Mouse (Mus musculus): ENCODE data around the gene Eif1ad. TPM values are rescaled to one million over a fixed set of nuclear protein-coding genes. Genes with fewer than 3 reads are reported as not detected.

Gene Eif1ad
- polyA plus RNA-seq (2021), result 36.7 TPM

DNA sequence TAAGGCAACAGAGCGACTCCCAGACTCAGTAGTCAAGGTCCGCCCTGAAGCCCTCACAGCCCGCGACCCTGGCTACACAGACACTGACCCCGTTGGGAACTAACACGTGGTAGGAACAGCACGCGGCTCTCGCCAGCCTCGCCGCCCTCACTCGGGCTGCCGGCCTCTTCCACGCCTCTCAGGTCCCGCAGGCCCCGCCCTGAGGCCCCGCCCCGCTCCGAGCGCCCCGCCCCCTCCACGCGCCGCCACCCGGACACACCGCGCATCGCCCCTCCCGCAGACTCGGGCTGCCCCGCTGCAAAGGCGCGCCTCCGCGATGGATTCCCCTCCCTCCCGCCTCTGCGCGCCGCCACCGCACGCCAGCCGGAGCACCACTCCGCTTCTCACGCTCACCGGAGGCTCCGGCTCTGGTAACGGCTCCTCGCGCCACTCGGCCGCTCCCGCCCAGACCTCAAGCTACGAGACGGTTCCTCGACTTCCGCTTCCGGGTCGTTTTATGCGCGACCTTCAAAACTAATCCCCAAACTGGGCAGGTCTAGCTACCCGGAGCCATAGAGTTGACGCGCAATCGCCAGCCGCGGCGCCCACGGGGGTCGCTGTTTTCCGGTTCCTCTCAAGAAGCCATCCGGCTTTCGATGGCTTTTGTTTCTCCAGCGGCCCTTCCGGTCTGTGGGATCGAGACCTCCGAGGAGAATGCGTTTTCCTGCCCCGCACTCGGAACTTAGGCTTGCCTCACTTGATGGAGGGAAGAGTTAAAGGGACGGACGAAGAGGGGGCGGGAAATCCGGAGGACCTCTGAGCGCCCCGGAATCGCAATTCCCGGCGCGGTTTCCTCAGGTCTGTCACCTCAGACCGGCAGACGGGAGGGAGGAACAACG is at the start of gene Eif1ad:
Eif1ad (plus strand) TSS at position 567 of the 878 bp plus-strand sequence.
- CTCF ChIA-PET, result interaction anchor here (1.0 to 1.5 kb wide), 2 partner anchors 28 to 63 kb away, joined by 4 read pairs; no protein-coding TSS in a partner anchor
- DNase-seq (ENCODE audit: low read depth, low spot score) (peak; percentile 86), ATAC-seq (peak; percentile 75)
- in situ Hi-C loops (cut with MboI; ENCODE audit: low pct_unique_long_range_greater_than_20kb), result no loop called here
- TF ChIP-seq CTCF (IDR thresholded peaks at IDR 0.05), result no peak
- no peaks in the 10 kb centered on the region for H3K27me3 ChIP-seq
- POLR2A ChIA-PET, result interaction anchor here (0.7 to 2.5 kb wide), 9 partner anchors 17 to 316 kb away, joined by 3 to 10 read pairs (median 5); partner anchors contain the start of genes AI837181 and Drap1

DNA sequence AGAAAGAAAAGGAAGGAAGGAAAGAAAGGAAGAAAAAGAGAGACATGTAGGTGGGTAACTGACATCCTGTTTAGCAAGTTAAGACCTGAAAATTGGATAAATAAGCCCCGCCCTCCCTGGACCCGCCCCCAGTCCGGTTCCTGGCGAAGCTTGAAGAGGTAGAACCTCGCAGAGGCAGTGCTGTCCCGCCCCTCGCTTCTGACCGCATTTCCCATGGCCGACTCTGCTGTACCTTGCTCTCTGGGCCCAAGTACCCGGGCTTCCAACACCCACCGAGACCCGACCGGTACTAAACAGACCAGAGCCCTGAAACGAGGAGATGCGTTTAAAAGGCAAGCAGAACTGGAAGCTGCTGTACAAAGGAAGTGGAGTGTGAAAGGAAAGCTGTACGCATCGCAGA is 42.7 kb upstream of the Eif1ad start:
- in situ Hi-C loops (cut with MboI; ENCODE audit: low pct_unique_long_range_greater_than_20kb), result no loop called here
- DNase-seq (ENCODE audit: low read depth, low spot score) (no peak), ATAC-seq (no peak)
- TF ChIP-seq CTCF (IDR thresholded peaks at IDR 0.05), result no peak
- CTCF ChIA-PET, result no interaction called here
- POLR2A ChIA-PET, result interaction anchor here (0.9 kb wide), 1 partner anchor 24 kb away, joined by 3 read pairs; no protein-coding TSS in a partner anchor
- H3K27me3 ChIP-seq, result peaks cover 5% of the 10 kb centered on the region

- peaks cover 5% of the 10 kb centered on the region for H3K27me3 ChIP-seq
- DNase-seq (ENCODE audit: low read depth, low spot score) (no peak), ATAC-seq (no peak)
- in situ Hi-C loops (cut with MboI; ENCODE audit: low pct_unique_long_range_greater_than_20kb), result no loop called here
- ChIA-PET CTCF (interaction anchor here (1.0 kb wide), 1 partner anchor 119 kb away, joined by 3 read pairs; no protein-coding TSS in a partner anchor), POLR2A (no interaction called here)
- TF ChIP-seq CTCF (IDR thresholded peaks at IDR 0.05), result no peak
These were observed 38.6 kb upstream of the Eif1ad start for GRCm38 (mm10) chr19:5327970-5328369.

GRCm38 (mm10) chr19:5334741-5335140 is 31.8 kb upstream of the Eif1ad start:
- H3K27me3 ChIP-seq, result no peaks in the 10 kb centered on the region
- in situ Hi-C loops (cut with MboI; ENCODE audit: low pct_unique_long_range_greater_than_20kb), result no loop called here
- CTCF ChIA-PET, result interaction anchor here (1.0 to 1.3 kb wide), 2 partner anchors 14 to 154 kb away, joined by 3 to 4 read pairs; partner anchors contain the start of gene Mus81
- POLR2A ChIA-PET, result no interaction called here
- no peak for TF ChIP-seq CTCF (IDR thresholded peaks at IDR 0.05)
- no peak for ATAC-seq
- DNase-seq (ENCODE audit: low read depth, low spot score), result no peak

DNA sequence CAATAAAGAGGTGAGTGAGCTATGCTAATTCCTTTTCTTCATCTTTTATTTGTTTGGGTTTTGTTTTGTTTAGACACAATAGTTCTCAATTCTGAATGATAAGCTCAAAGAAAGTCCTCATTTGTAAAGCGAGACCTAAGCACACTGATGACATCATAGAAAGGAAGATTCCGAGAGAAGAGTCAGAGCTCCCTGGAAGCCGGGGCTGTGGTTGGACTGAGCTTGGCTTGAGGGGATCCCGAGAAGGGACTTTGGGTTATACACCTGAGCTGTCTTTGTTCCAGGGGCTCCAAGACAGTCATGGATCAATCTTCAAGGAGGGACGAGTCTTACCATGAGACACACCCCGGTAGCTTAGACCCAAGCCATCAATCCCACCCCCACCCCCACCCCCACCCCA is 31.1 kb upstream of the Eif1ad start, which contains the start of gene Catsper1:
Catsper1 (plus strand) TSS at position 301 of the 400 bp plus-strand sequence.
- no peak for TF ChIP-seq CTCF (IDR thresholded peaks at IDR 0.05)
- in situ Hi-C loops (cut with MboI; ENCODE audit: low pct_unique_long_range_greater_than_20kb), result no loop called here
- ATAC-seq (no peak), DNase-seq (ENCODE audit: low read depth, low spot score) (no peak)
- POLR2A ChIA-PET, result no interaction called here
- CTCF ChIA-PET, result interaction anchor here (1.0 to 1.3 kb wide), 2 partner anchors 14 to 153 kb away, joined by 3 to 4 read pairs; partner anchors contain the start of gene Mus81
- H3K27me3 ChIP-seq, result no peaks in the 10 kb centered on the region

DNA sequence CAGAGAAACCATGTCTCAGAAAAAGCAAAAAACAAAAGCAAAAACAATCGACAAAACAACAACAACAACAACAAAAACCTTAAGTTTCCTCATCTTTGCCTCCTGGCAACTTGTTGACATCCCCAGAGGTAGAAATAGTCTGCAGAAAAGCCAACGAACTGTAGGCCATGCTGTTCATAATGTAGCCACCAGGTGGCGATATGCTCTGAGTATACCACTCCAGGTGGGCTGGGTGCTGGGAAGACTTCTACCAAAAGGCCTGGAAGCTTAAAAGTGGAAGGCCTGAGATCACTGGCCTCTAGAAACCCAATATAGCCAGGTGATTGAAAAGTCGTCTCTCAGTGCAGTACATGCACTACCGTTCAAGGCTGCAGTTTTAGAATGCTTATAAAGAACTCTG is 28.6 kb upstream of the Eif1ad start:
- ATAC-seq (no peak), DNase-seq (ENCODE audit: low read depth, low spot score) (peak; percentile 27)
- in situ Hi-C loops (cut with MboI; ENCODE audit: low pct_unique_long_range_greater_than_20kb), result no loop called here
- ChIA-PET POLR2A (interaction anchor here (0.7 to 1.0 kb wide), 3 partner anchors 28 to 151 kb away, joined by 3 to 4 read pairs (median 3); partner anchors contain the start of gene Eif1ad), CTCF (interaction anchor here (0.6 to 1.7 kb wide), 13 partner anchors 9 to 822 kb away, joined by 3 to 16 read pairs (median 3); partner anchors contain the start of genes Banf1, Cst6 and Eif1ad)
- no peaks in the 10 kb centered on the region for H3K27me3 ChIP-seq
- peak; percentile 95 for TF ChIP-seq CTCF (IDR thresholded peaks at IDR 0.05)

- no peak for DNase-seq (ENCODE audit: low read depth, low spot score)
- CTCF ChIA-PET, result no interaction called here
- in situ Hi-C loops (cut with MboI; ENCODE audit: low pct_unique_long_range_greater_than_20kb), result no loop called here
- no peak for TF ChIP-seq CTCF (IDR thresholded peaks at IDR 0.05)
- POLR2A ChIA-PET, result no interaction called here
- no peaks in the 10 kb centered on the region for H3K27me3 ChIP-seq
- ATAC-seq, result no peak
These were observed 25.2 kb upstream of the Eif1ad start for GRCm38 (mm10) chr19:5341360-5341759.

- TF ChIP-seq CTCF (IDR thresholded peaks at IDR 0.05), result no peak
- DNase-seq (ENCODE audit: low read depth, low spot score), result peak; percentile 83
- CTCF ChIA-PET, result interaction anchor here (2.2 kb wide), 1 partner anchor 31 kb away, joined by 5 read pairs; no protein-coding TSS in a partner anchor
- POLR2A ChIA-PET, result interaction anchor here (1.4 kb wide), 1 partner anchor 20 kb away, joined by 3 read pairs; no protein-coding TSS in a partner anchor
- in situ Hi-C loops (cut with MboI; ENCODE audit: low pct_unique_long_range_greater_than_20kb), result no loop called here
- no peaks in the 10 kb centered on the region for H3K27me3 ChIP-seq
- ATAC-seq, result peak; percentile 66
These were observed 21.0 kb upstream of the Eif1ad start for GRCm38 (mm10) chr19:5345297-5346131.

DNA sequence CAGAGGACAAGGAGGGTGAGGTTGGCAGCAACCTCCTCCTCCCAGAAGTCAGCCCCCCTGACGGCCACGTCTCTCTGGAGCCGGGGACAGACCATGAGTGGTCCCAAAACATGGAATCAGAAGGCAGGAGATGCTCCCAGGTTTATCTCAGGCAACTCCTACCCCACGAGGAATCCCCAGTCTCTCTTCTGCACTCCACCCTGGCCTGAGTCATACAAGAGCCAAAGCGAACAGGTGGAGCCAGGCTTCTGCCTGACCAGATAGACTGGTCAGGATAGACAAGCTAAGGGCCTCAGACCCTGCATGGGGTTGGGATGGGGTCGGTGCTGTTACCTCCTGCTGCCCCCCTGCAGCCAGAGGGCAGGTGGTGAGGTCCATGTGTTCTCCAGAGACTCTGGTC is 18.5 kb upstream of the Eif1ad start:
- no peaks in the 10 kb centered on the region for H3K27me3 ChIP-seq
- CTCF ChIA-PET, result interaction anchor here (0.7 to 3.1 kb wide), 4 partner anchors 10 to 52 kb away, joined by 3 to 16 read pairs (median 4); partner anchors contain the start of genes Gal3st3 and Sf3b2
- in situ Hi-C loops (cut with MboI; ENCODE audit: low pct_unique_long_range_greater_than_20kb), result no loop called here
- POLR2A ChIA-PET, result no interaction called here
- DNase-seq (ENCODE audit: low read depth, low spot score) (no peak), ATAC-seq (no peak)
- no peak for TF ChIP-seq CTCF (IDR thresholded peaks at IDR 0.05)

Data from Patski (cell line).